ENCODE assay signal across 14 mouse cellular contexts in genomic region chr19:4593792-4594522, GRCm38 (mm10). TPM values are rescaled to one million over a fixed set of nuclear protein-coding genes. Genes with fewer than 3 reads are reported as not detected.
DNase-seq lines count a peak whose midpoint lies in the region; ATAC-seq lines count a peak whose summit lies in the region.
"Had no signal": no experiment of that assay in that cellular context is flagged by ENCODE, and none has a peak within 500 bp of the region (broad histone marks: within the 10 kb centered on the region; RNA-seq: fewer than 3 reads in every experiment).

No protein-coding gene starts in this region.

- no peak overlapping the region for H3K4me2 ChIP-seq in kidney, embryonic 16.5 days (replicated peaks; ENCODE audit: low read depth, low read length)
- H3K4me2 ChIP-seq in liver, embryonic 15.5 days = peak overlapping the region; percentile 29; the same call in 1 of the 2 replicates
- H3K4me2 ChIP-seq: limb, embryonic 15.5 days; midbrain, embryonic 13.5 days had no signal

- H3K36me3 ChIP-seq in kidney, embryonic 16.5 days (ENCODE audit: insufficient read depth, low read length) = no peaks in the 10 kb centered on the region
- no peaks in the 10 kb centered on the region for H3K36me3 ChIP-seq in liver, embryonic 15.5 days (replicated peaks)
- H3K36me3 ChIP-seq: heart, embryonic 10.5 days; limb, embryonic 15.5 days; midbrain, embryonic 13.5 days had no signal

- H3K27ac ChIP-seq in brown adipose tissue, adult 24 weeks (replicated peaks; ENCODE audit: low read depth, low read length) = peak overlapping the region; percentile 23
- H3K27ac ChIP-seq in kidney, embryonic 16.5 days (ENCODE audit: low read length) = no peak overlapping the region
- H3K27ac ChIP-seq in liver, embryonic 15.5 days (replicated peaks) = peak overlapping the region; percentile 53
- H3K27ac ChIP-seq: heart, embryonic 10.5 days; hindbrain, postnatal 0 days; limb, embryonic 15.5 days; midbrain, embryonic 13.5 days had no signal

- ATAC-seq in kidney, embryonic 16.5 days (ENCODE audit: low FRiP score, low TSS enrichment) = peak; percentile 74
- ATAC-seq in liver, embryonic 15.5 days (ENCODE audit: insufficient read depth) = peak; percentile 85
- no peak for ATAC-seq in monocyte, adult 5-6 weeks (replicated peaks; ENCODE audit: insufficient number of reproducible peaks, low FRiP score, low TSS enrichment, poor library complexity, severe bottlenecking)
- ATAC-seq: forebrain, embryonic 16.5 days; hindbrain, postnatal 0 days; midbrain, embryonic 13.5 days had no signal

- H3K4me3 ChIP-seq in brown adipose tissue, adult 24 weeks (ENCODE audit: insufficient read depth, low read depth, low read length) = no peak overlapping the region
- H3K4me3 ChIP-seq in kidney, embryonic 16.5 days (ENCODE audit: low read length) = no peak overlapping the region
- H3K4me3 ChIP-seq in liver, embryonic 15.5 days (replicated peaks) = no peak overlapping the region; the same call in 1 of the 2 replicates
- H3K4me3 ChIP-seq: heart, embryonic 10.5 days; limb, embryonic 15.5 days; midbrain, embryonic 13.5 days had no signal

- 27% methylated on average over 7 of the region's 7 CpGs for WGBS in kidney, embryonic 16.5 days
- WGBS in liver, embryonic 15.5 days (ENCODE audit: insufficient replicate concordance) = 51% methylated on average over 7 of the region's 7 CpGs

- peak; percentile 88 for DNase-seq in adipocyte (ENCODE audit: low spot score)
- no peak for DNase-seq in layer of hippocampus, adult 9-11 months
- DNase-seq in embryo, embryonic 9.5 days (ENCODE audit: extremely low spot score) = no peak
- DNase-seq: cerebellum, postnatal 14 days; lung, postnatal 36 days had no signal

- H3K9ac ChIP-seq in kidney, embryonic 16.5 days (replicated peaks; ENCODE audit: low read length) = no peak overlapping the region
- H3K9ac ChIP-seq in liver, embryonic 15.5 days = no peak overlapping the region
- H3K9ac ChIP-seq: limb, embryonic 15.5 days; midbrain, embryonic 13.5 days had no signal

- peaks cover 3% of the 10 kb centered on the region; the same call in 1 of the 2 replicates for H3K4me1 ChIP-seq in brown adipose tissue, adult 24 weeks (ENCODE audit: control insufficient read depth, insufficient read depth, insufficient read length, low read length)
- peaks cover 4% of the 10 kb centered on the region; the same call in 1 of the 2 replicates for H3K4me1 ChIP-seq in kidney, embryonic 16.5 days (ENCODE audit: insufficient read depth, low read length)
- H3K4me1 ChIP-seq in liver, embryonic 15.5 days (replicated peaks) = peaks cover 18% of the 10 kb centered on the region
- H3K4me1 ChIP-seq: limb, embryonic 15.5 days; midbrain, embryonic 13.5 days had no signal

- no peaks in the 10 kb centered on the region for H3K27me3 ChIP-seq in kidney, embryonic 16.5 days (ENCODE audit: insufficient read depth, low read length)
- H3K27me3 ChIP-seq in liver, embryonic 15.5 days = no peaks in the 10 kb centered on the region; the same call in 1 of the 2 replicates
- H3K27me3 ChIP-seq: limb, embryonic 15.5 days; midbrain, embryonic 13.5 days had no signal

- no peaks in the 10 kb centered on the region for H3K9me3 ChIP-seq in kidney, embryonic 16.5 days (ENCODE audit: low read length)
- no peaks in the 10 kb centered on the region for H3K9me3 ChIP-seq in liver, embryonic 15.5 days (replicated peaks)
- H3K9me3 ChIP-seq: heart, embryonic 10.5 days; limb, embryonic 15.5 days; midbrain, embryonic 13.5 days had no signal

RNA-seq across cellular contexts. Expression of gene Lrfn4, which starts 21.5 kb away (rescaled TPM):
- polyA plus RNA-seq in brown adipose tissue, adult 24 weeks (2012; ENCODE audit: insufficient read depth, insufficient read length, missing spikeins) = 0.36 TPM in 1 of 2 replicates, not detected in the other
- polyA plus RNA-seq in kidney, embryonic 16.5 days (2015; fragmentation: Nextera tagmentation; extraction: Ambion mirVana) = 4.5 and 6.0 TPM in 2 replicates
- polyA plus RNA-seq in liver, embryonic 15.5 days (2015; fragmentation: Nextera tagmentation; extraction: Ambion mirVana) = 0.43 and 0.46 TPM in 2 replicates
- total RNA-seq in monocyte, adult 5-6 weeks (2017) = not detected in 3 replicates

RNA-seq across cellular contexts. Expression of gene Rce1, which starts 31.5 kb away (rescaled TPM):
- polyA plus RNA-seq in brown adipose tissue, adult 24 weeks (2012; ENCODE audit: insufficient read depth, insufficient read length, missing spikeins) = 14.1 and 17.0 TPM in 2 replicates
- 92.4 and 96.0 TPM in 2 replicates for polyA plus RNA-seq in kidney, embryonic 16.5 days (2015; fragmentation: Nextera tagmentation; extraction: Ambion mirVana)
- 24.1 and 25.3 TPM in 2 replicates for polyA plus RNA-seq in liver, embryonic 15.5 days (2015; fragmentation: Nextera tagmentation; extraction: Ambion mirVana)
- total RNA-seq in monocyte, adult 5-6 weeks (2017) = 16.7 to 27.3 TPM (median 27.2 TPM) in 3 replicates
